Mouse (Mus musculus): ENCODE results near the gene Ciz1. TPM values are rescaled to one million over a fixed set of nuclear protein-coding genes. Genes with fewer than 3 reads are reported as not detected.

The Ciz1 gene
- polyA plus RNA-seq, 1 experiment from 2014 or later = 46.9 TPM

DNA sequence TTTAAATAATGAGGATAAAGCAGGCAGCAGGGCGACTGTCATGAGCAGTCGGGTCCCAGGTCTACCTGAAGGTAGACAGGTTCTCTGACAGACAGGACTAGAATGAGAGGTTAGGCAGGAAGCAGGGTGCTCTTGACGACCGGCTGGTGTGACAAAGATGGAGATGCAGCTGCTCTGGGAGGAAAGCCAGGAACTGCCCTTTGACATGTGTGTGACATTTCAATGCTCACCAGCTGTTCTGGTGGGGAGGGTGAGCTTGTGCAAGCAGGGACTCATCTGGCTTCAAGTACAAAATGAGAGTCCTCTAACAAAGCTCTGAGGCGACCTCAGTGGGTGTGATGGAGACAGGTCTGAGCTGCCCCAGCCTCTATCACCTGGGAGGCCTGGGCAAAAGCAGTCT, 61.8 kb downstream of the Ciz1 start:
- Histone ChIP-seq H3K9me3 (ENCODE audit: control insufficient read depth, low read length) (no peaks in the 10 kb centered on the region), H3K36me3 (ENCODE audit: control insufficient read depth, insufficient read depth, low read length) (peaks cover 30% of the 10 kb centered on the region), H3K9ac (ENCODE audit: low read length) (no peak overlapping the region), H3K4me3 (ENCODE audit: low read depth, low read length) (no peak overlapping the region), H3K4me1 (ENCODE audit: control insufficient read depth, insufficient read depth, low read length) (no peaks in the 10 kb centered on the region), H3K27me3 (ENCODE audit: control insufficient read depth, insufficient read depth, low read length) (no peaks in the 10 kb centered on the region), H3K27ac (ENCODE audit: low read depth, low read length) (no peak overlapping the region), H3K4me2 (no peak overlapping the region)
- DNase-seq (ENCODE audit: low spot score, missing footprints) (no peak), ATAC-seq (ENCODE audit: low FRiP score) (no peak)
- 69% methylated on average over 5 of the region's 5 CpGs for WGBS

DNA sequence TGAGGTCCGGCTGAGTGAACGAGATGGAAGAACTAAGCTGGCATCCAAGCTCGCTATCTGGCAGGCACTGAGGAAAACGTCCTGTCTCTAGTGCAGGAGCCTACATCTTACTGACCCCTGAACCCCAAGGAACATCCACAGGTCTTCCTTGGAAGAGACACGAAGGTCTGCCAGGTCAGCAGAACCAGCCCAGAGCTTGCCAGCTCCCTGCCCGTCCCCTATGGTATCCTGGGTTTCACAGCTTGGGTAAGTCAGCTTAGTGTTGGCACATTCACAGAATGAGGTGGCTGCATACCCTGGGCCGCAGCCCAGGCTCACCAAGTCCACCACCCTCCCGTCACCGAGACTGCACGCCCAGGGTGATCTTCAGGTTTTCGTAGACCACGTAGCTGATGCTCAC, 63.7 kb downstream of the Ciz1 start:
- Histone ChIP-seq H3K9ac (ENCODE audit: low read length) (no peak overlapping the region), H3K4me3 (ENCODE audit: low read depth, low read length) (no peak overlapping the region), H3K9me3 (ENCODE audit: control insufficient read depth, low read length) (no peaks in the 10 kb centered on the region), H3K27me3 (ENCODE audit: control insufficient read depth, insufficient read depth, low read length) (no peaks in the 10 kb centered on the region), H3K4me1 (ENCODE audit: control insufficient read depth, insufficient read depth, low read length) (no peaks in the 10 kb centered on the region), H3K4me2 (no peak overlapping the region), H3K36me3 (ENCODE audit: control insufficient read depth, insufficient read depth, low read length) (peaks cover 31% of the 10 kb centered on the region), H3K27ac (ENCODE audit: low read depth, low read length) (no peak overlapping the region)
- 93% methylated on average over 12 of the region's 12 CpGs for WGBS
- no peak for DNase-seq (ENCODE audit: low spot score, missing footprints)
- ATAC-seq (ENCODE audit: low FRiP score) = no peak

DNA sequence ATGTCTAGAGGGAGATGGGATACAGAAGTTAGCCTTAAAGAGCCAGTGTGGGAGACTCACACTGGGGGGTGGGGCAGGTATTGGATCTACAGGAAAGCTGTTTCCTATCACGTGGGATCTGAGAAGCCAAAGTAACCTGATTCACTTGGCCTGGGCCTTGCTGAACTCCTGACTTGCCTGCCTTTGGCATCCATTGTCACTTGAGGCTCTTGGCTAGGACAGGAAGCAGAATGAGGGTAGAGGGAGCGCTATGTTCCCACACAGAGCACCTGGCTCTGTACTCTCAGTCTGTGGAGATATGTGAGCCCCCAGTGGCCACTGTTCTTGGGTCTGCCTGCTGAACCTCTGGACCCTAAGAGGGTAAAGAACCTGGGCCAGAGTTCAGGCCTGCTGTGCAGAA, 64.4 kb downstream of the Ciz1 start:
- 85% methylated on average over 2 of the region's 2 CpGs for WGBS
- peaks cover 36% of the 10 kb centered on the region for H3K36me3 ChIP-seq (ENCODE audit: control insufficient read depth, insufficient read depth, low read length)
- ATAC-seq (ENCODE audit: low FRiP score) = no peak

DNA sequence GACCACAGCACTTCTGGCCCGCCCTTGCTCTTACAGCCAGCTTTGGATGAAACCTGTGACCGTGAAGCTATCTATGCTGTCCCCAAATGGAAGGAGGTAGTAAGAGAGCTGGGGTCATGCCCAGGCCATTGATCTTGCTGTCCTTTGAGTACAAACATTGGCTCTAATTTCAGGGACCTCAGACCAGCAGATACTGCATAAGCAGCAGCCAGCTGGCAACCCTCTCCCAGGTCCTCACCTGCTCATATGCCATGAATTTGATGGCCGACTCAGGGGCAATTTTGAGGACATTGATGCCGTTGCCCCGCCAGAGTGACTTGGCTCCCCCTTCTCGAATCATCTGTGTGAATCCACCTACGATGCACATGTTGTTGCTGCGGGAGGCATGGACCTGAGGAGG, 65.4 kb downstream of the Ciz1 start:
- Histone ChIP-seq H3K4me1 (ENCODE audit: control insufficient read depth, insufficient read depth, low read length) (no peaks in the 10 kb centered on the region), H3K27ac (ENCODE audit: low read depth, low read length) (no peak overlapping the region), H3K4me3 (ENCODE audit: low read depth, low read length) (no peak overlapping the region), H3K36me3 (ENCODE audit: control insufficient read depth, insufficient read depth, low read length) (peaks cover 36% of the 10 kb centered on the region), H3K9me3 (ENCODE audit: control insufficient read depth, low read length) (no peaks in the 10 kb centered on the region), H3K9ac (ENCODE audit: low read length) (no peak overlapping the region), H3K27me3 (ENCODE audit: control insufficient read depth, insufficient read depth, low read length) (no peaks in the 10 kb centered on the region), H3K4me2 (no peak overlapping the region)
- 93% methylated on average over 8 of the region's 8 CpGs for WGBS
- DNase-seq (ENCODE audit: low spot score, missing footprints) (no peak), ATAC-seq (ENCODE audit: low FRiP score) (no peak)

More for the DNA sequence above, 64.4 kb downstream of the Ciz1 start:
- H3K27ac ChIP-seq (ENCODE audit: low read depth, low read length) = no peak overlapping the region
- H3K4me2 ChIP-seq = no peak overlapping the region
- H3K9ac ChIP-seq (ENCODE audit: low read length) = no peak overlapping the region
- no peaks in the 10 kb centered on the region for H3K27me3 ChIP-seq (ENCODE audit: control insufficient read depth, insufficient read depth, low read length)
- no peaks in the 10 kb centered on the region for H3K4me1 ChIP-seq (ENCODE audit: control insufficient read depth, insufficient read depth, low read length)
- H3K4me3 ChIP-seq (ENCODE audit: low read depth, low read length) = no peak overlapping the region
- no peaks in the 10 kb centered on the region for H3K9me3 ChIP-seq (ENCODE audit: control insufficient read depth, low read length)
- peak; percentile 76 for DNase-seq (ENCODE audit: low spot score, missing footprints)

DNA sequence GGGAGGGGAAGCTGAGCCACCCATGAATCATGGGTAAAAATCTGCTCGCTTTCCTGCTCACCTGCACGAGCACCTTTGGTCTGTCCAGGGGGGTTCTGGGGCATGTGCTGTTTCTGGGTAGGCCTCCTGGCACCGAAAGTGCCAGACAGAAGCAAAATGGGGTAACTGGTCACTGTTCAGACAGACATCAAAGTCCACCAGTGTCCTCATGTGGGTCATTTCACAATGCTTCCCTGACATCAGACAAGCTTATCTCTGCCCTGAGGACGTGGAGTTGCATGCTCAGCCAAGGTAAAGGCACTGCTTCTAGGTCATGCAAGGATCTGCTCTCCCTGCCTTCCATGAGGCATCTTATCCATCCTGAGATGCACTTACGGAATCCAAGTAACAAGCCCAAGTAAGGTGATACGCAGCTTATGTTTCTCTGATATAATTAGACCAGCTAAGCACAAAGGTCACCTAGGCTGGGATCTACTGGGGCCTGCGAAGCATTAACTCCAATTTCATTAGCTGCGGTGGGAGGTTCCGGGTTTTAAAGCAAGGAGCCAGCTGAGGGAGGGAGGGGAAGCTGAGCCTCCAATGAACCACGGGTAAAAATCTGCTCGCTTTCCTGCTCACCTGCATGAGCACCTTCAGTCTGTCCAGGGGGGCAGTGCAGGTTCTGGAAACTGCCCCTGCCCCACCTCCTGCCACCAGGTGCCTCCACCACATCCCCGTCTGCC, 66.5 kb downstream of the Ciz1 start:
- Histone ChIP-seq H3K27ac (ENCODE audit: low read depth, low read length) (no peak overlapping the region), H3K9me3 (ENCODE audit: control insufficient read depth, low read length) (no peaks in the 10 kb centered on the region), H3K27me3 (ENCODE audit: control insufficient read depth, insufficient read depth, low read length) (no peaks in the 10 kb centered on the region), H3K4me3 (ENCODE audit: low read depth, low read length) (no peak overlapping the region), H3K4me2 (no peak overlapping the region), H3K36me3 (ENCODE audit: control insufficient read depth, insufficient read depth, low read length) (peaks cover 36% of the 10 kb centered on the region), H3K9ac (ENCODE audit: low read length) (no peak overlapping the region), H3K4me1 (ENCODE audit: control insufficient read depth, insufficient read depth, low read length) (peaks cover 7% of the 10 kb centered on the region)
- ATAC-seq (ENCODE audit: low FRiP score) (no peak), DNase-seq (ENCODE audit: low spot score, missing footprints) (no peak)
- 90% methylated on average over 12 of the region's 12 CpGs for WGBS

DNA sequence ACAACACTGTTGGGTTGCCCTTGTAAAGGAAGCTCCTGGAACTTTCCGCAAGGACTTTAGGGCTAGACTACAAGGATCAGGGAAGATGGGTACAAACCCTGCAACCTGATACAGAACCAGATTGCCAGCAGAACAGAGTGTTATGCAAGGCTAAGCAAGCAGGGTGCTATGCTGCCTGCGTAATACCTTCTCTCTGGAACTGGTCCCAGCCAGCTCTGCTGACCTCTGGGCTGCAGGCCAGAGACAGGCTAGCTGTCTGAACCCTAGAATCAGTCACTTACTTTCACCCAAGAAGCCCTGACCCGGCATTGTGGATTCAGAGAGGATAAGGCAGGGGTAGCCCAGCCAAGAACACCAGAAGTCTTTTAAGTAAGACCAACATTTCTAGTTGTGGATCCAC, 67.2 kb downstream of the Ciz1 start:
- peaks cover 33% of the 10 kb centered on the region for H3K36me3 ChIP-seq (ENCODE audit: control insufficient read depth, insufficient read depth, low read length)
- no peak overlapping the region for H3K27ac ChIP-seq (ENCODE audit: low read depth, low read length)
- no peak overlapping the region for H3K4me3 ChIP-seq (ENCODE audit: low read depth, low read length)
- H3K9me3 ChIP-seq (ENCODE audit: control insufficient read depth, low read length) = no peaks in the 10 kb centered on the region
- DNase-seq (ENCODE audit: low spot score, missing footprints) (peak; percentile 33), ATAC-seq (ENCODE audit: low FRiP score) (no peak)
- 86% methylated on average over 3 of the region's 3 CpGs for WGBS
- H3K9ac ChIP-seq (ENCODE audit: low read length) = no peak overlapping the region
- peaks cover 10% of the 10 kb centered on the region for H3K4me1 ChIP-seq (ENCODE audit: control insufficient read depth, insufficient read depth, low read length)
- H3K4me2 ChIP-seq = no peak overlapping the region
- no peaks in the 10 kb centered on the region for H3K27me3 ChIP-seq (ENCODE audit: control insufficient read depth, insufficient read depth, low read length)

DNA sequence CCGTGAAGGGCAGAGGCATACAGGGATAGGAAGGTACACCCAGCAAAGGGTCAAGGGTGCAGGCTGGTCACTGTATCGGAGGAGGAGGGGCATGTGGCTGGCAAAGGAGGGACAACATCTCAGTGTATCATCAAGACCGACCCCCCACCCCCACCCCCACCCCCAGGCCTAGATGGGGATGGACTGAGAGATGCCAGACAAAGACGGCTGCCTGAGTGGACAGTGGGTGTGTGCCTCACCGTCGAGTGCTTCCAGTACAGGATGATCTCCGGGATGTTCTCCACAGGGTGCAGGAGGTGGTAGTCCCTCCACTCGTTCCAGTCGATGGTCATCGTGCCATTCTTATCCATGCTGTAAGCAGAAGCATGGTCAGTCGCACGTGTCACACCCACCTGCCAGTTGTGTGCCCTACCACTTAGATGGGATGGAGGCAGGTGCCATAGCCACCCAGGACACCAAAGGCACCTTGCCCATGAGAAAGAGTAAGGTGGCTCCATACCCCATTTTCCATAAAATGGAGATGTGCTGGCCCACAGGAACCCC, 68.0 kb downstream of the Ciz1 start:
- Histone ChIP-seq H3K36me3 (ENCODE audit: control insufficient read depth, insufficient read depth, low read length) (peaks cover 30% of the 10 kb centered on the region), H3K4me1 (ENCODE audit: control insufficient read depth, insufficient read depth, low read length) (peaks cover 17% of the 10 kb centered on the region), H3K27ac (ENCODE audit: low read depth, low read length) (no peak overlapping the region), H3K4me3 (ENCODE audit: low read depth, low read length) (no peak overlapping the region), H3K9ac (ENCODE audit: low read length) (no peak overlapping the region), H3K9me3 (ENCODE audit: control insufficient read depth, low read length) (no peaks in the 10 kb centered on the region), H3K27me3 (ENCODE audit: control insufficient read depth, insufficient read depth, low read length) (no peaks in the 10 kb centered on the region), H3K4me2 (no peak overlapping the region)
- 92% methylated on average over 12 of the region's 12 CpGs for WGBS
- ATAC-seq (ENCODE audit: low FRiP score) (no peak), DNase-seq (ENCODE audit: low spot score, missing footprints) (peak; percentile 57)

DNA sequence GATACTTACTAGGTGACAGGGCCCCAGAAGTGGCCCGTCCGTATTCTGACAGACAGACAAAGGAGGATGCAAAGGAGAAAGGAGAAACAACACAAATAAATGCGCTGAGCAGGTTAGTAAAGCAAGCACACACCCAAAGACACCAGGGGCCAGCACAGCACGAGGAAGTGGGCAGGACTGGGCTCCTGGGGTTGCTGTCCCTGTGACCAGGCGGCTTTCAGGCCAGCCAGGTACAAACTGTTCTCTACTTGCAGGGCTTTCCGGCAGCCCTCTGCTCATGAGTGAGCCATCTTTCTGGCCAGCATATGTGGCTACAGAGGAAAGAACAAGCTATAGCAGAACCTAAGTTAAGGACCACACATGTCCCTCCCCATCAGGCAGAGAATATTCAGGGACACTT, 68.5 kb downstream of the Ciz1 start:
- Histone ChIP-seq H3K4me3 (ENCODE audit: low read depth, low read length) (no peak overlapping the region), H3K4me1 (ENCODE audit: control insufficient read depth, insufficient read depth, low read length) (peaks cover 17% of the 10 kb centered on the region), H3K9ac (ENCODE audit: low read length) (no peak overlapping the region), H3K4me2 (no peak overlapping the region), H3K9me3 (ENCODE audit: control insufficient read depth, low read length) (no peaks in the 10 kb centered on the region), H3K27me3 (ENCODE audit: control insufficient read depth, insufficient read depth, low read length) (no peaks in the 10 kb centered on the region), H3K27ac (ENCODE audit: low read depth, low read length) (no peak overlapping the region), H3K36me3 (ENCODE audit: control insufficient read depth, insufficient read depth, low read length) (peaks cover 25% of the 10 kb centered on the region)
- 87% methylated on average over 6 of the region's 6 CpGs for WGBS
- no peak for ATAC-seq (ENCODE audit: low FRiP score)
- no peak for DNase-seq (ENCODE audit: low spot score, missing footprints)

DNA sequence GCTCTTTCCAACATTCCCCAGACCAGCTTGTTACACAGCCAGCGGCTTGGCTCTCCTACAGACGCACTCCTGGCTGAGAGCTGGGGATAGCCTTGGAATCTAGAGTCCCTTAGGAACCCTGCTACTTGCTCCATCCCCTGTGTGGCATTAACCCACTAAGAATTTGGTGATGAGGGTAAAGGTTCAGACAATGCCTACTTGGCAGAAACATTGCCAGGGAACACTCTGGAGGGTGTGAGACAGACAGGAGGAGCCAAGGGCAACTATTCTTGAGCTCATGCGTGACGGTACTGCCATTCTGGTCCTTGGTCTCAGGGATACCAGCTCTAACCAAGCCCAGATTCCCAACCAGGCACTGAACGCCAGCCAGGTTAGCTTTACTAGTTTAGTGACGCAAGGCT, 69.7 kb downstream of the Ciz1 start:
- Histone ChIP-seq H3K9me3 (ENCODE audit: control insufficient read depth, low read length) (no peaks in the 10 kb centered on the region), H3K4me2 (no peak overlapping the region), H3K4me3 (ENCODE audit: low read depth, low read length) (no peak overlapping the region), H3K36me3 (ENCODE audit: control insufficient read depth, insufficient read depth, low read length) (peaks cover 16% of the 10 kb centered on the region), H3K27me3 (ENCODE audit: control insufficient read depth, insufficient read depth, low read length) (no peaks in the 10 kb centered on the region), H3K4me1 (ENCODE audit: control insufficient read depth, insufficient read depth, low read length) (peaks cover 17% of the 10 kb centered on the region), H3K27ac (ENCODE audit: low read depth, low read length) (no peak overlapping the region), H3K9ac (ENCODE audit: low read length) (no peak overlapping the region)
- DNase-seq (ENCODE audit: low spot score, missing footprints) (peak; percentile 17), ATAC-seq (ENCODE audit: low FRiP score) (no peak)
- WGBS = 97% methylated on average over 6 of the region's 6 CpGs
